Mouse (Mus musculus) forebrain, embryonic 14.5 days (tissue): ENCODE results near the gene Lctl. TPM values are rescaled to one million over a fixed set of nuclear protein-coding genes. Genes with fewer than 3 reads are reported as not detected.
A peak's percentile ranks its signal among the peaks of the same experiment; 100 is the strongest.

Source experiments
- ATAC-seq: fragments of 200-750 bp; cut with Nextera tagmentation; 2 replicates; pipeline ENCODE4 v1.8.0; 2017; ENCODE audit warnings: mild to moderate bottlenecking, moderate library complexity
- DNase-seq: peaks from one replicate; pipeline ENCODE4 v3.0.0-alpha.2; 2015; ENCODE audit warnings: low spot score
- H3K27ac ChIP-seq: fragments of 300-500 bp; sonication (generic); 2 replicates; pipeline ENCODE4 v1.5.1; 2014; ENCODE audit warnings: low read depth, mild to moderate bottlenecking, control low read depth, low read length, moderate library complexity
- H3K27me3 ChIP-seq: fragments of 300-500 bp; sonication (generic); replicated peaks from 2 replicates; pipeline ENCODE4 v1.6.1; 2014; ENCODE audit warnings: low read length, control low read depth, mixed read lengths; ENCODE audit not compliant: control insufficient read depth, insufficient read depth
- H3K36me3 ChIP-seq: fragments of 300-500 bp; sonication (generic); 2 replicates; pipeline ENCODE4 v1.6.1; 2014; ENCODE audit warnings: low read length, control low read depth; ENCODE audit not compliant: control insufficient read depth, insufficient read depth
- H3K4me1 ChIP-seq: fragments of 300-500 bp; sonication (generic); 2 replicates; pipeline ENCODE4 v1.6.1; 2014; ENCODE audit warnings: antibody characterized with exemption, low read length, control low read depth; ENCODE audit not compliant: control insufficient read depth, insufficient read depth
- H3K4me2 ChIP-seq: fragments of 300-500 bp; sonication (generic); 2 replicates; pipeline ENCODE4 v1.6.1; 2014; ENCODE audit warnings: mild to moderate bottlenecking, control low read depth, low read length
- H3K4me3 ChIP-seq: fragments of 300-500 bp; sonication (generic); 2 replicates; pipeline ENCODE4 v1.5.1; 2014; ENCODE audit warnings: low read depth, low read length, control low read depth
- H3K9ac ChIP-seq: fragments of 300-500 bp; sonication (generic); 2 replicates; pipeline ENCODE4 v1.6.1; 2014; ENCODE audit warnings: mild to moderate bottlenecking, low read length, control low read depth, moderate library complexity
- H3K9me3 ChIP-seq: fragments of 300-500 bp; sonication (generic); replicated peaks from 2 replicates; pipeline ENCODE4 v1.6.1; 2016; ENCODE audit warnings: low read length, control low read depth, mixed read lengths; ENCODE audit not compliant: control insufficient read depth
- WGBS: fragments of 180-500 bp; shearing (Covaris S2); extraction: QIAGEN DNeasy Blood & Tissue Kit; methylation state at CpG from one replicate; pipeline ENCODE4 v1.1.7; 2014; 5-methylcytosine and 5-hydroxymethylcytosine counted together
- polyA plus RNA-seq: library from polyadenylated mRNA; unstranded; fragments of >200 nt; fragmentation: Nextera tagmentation; extraction: Ambion mirVana; gene quantifications from 2 replicates; pipeline ENCODE4 v1.2.1, GENCODE M21; 2014

The Lctl gene
- polyA plus RNA-seq, 1 experiment from 2014 or later, result not detected

- Histone ChIP-seq H3K27me3 (no peaks in the 10 kb centered on the region), H3K9ac (no peak overlapping the region), H3K4me1 (peaks cover 9% of the 10 kb centered on the region; the same call in 1 of the 2 replicates), H3K36me3 (no peaks in the 10 kb centered on the region), H3K27ac (no peak overlapping the region), H3K4me3 (no peak overlapping the region), H3K4me2 (no peak overlapping the region), H3K9me3 (no peaks in the 10 kb centered on the region)
- 60% methylated on average over 4 of the region's 4 CpGs for WGBS
- no peak for ATAC-seq
- no peak for DNase-seq
Measured at GRCm38 (mm10) chr9:64098282-64098681, 18.7 kb upstream of the Lctl start.

GRCm38 (mm10) chr9:64100442-64100841 is 16.5 kb upstream of the Lctl start:
- Histone ChIP-seq H3K9me3 (no peaks in the 10 kb centered on the region), H3K9ac (no peak overlapping the region), H3K27me3 (no peaks in the 10 kb centered on the region), H3K4me3 (no peak overlapping the region), H3K27ac (no peak overlapping the region), H3K36me3 (no peaks in the 10 kb centered on the region), H3K4me1 (no peaks in the 10 kb centered on the region), H3K4me2 (no peak overlapping the region)
- DNase-seq (peak; percentile 62), ATAC-seq (no peak)
- under 1% methylated on average over 4 of the region's 4 CpGs for WGBS

GRCm38 (mm10) chr9:64105301-64105700 is 11.6 kb upstream of the Lctl start:
- Histone ChIP-seq H3K36me3 (no peaks in the 10 kb centered on the region), H3K27ac (no peak overlapping the region), H3K4me3 (no peak overlapping the region), H3K4me1 (no peaks in the 10 kb centered on the region), H3K9me3 (no peaks in the 10 kb centered on the region), H3K9ac (no peak overlapping the region), H3K27me3 (no peaks in the 10 kb centered on the region), H3K4me2 (no peak overlapping the region)
- no peak for DNase-seq
- 87% methylated on average over 6 of the region's 6 CpGs for WGBS
- no peak for ATAC-seq

- Histone ChIP-seq H3K4me3 (no peak overlapping the region), H3K27ac (no peak overlapping the region), H3K27me3 (no peaks in the 10 kb centered on the region), H3K9me3 (no peaks in the 10 kb centered on the region), H3K4me1 (no peaks in the 10 kb centered on the region), H3K4me2 (no peak overlapping the region), H3K9ac (no peak overlapping the region), H3K36me3 (no peaks in the 10 kb centered on the region)
- DNase-seq (no peak), ATAC-seq (no peak)
- WGBS, result 96% methylated on average over 16 of the region's 16 CpGs
Measured at GRCm38 (mm10) chr9:64110502-64110901, 6.4 kb upstream of the Lctl start.

- Histone ChIP-seq H3K9ac (no peak overlapping the region), H3K27me3 (no peaks in the 10 kb centered on the region), H3K27ac (no peak overlapping the region), H3K9me3 (no peaks in the 10 kb centered on the region), H3K4me1 (no peaks in the 10 kb centered on the region), H3K36me3 (no peaks in the 10 kb centered on the region), H3K4me3 (no peak overlapping the region), H3K4me2 (no peak overlapping the region)
- WGBS, result 48% methylated on average over 2 of the region's 2 CpGs
- ATAC-seq (no peak), DNase-seq (no peak)
Measured at GRCm38 (mm10) chr9:64114646-64115045, 2.3 kb upstream of the Lctl start.

- no peaks in the 10 kb centered on the region for H3K9me3 ChIP-seq
- H3K27me3 ChIP-seq, result no peaks in the 10 kb centered on the region
- H3K4me3 ChIP-seq, result no peak overlapping the region
- H3K27ac ChIP-seq, result no peak overlapping the region
- no peaks in the 10 kb centered on the region for H3K4me1 ChIP-seq
- no peak overlapping the region for H3K9ac ChIP-seq
- no peak for DNase-seq
- H3K4me2 ChIP-seq, result no peak overlapping the region
- no peak for ATAC-seq
- WGBS, result 91% methylated on average over 6 of the region's 6 CpGs
- H3K36me3 ChIP-seq, result no peaks in the 10 kb centered on the region
Measured at GRCm38 (mm10) chr9:64115756-64116155, 1.2 kb upstream of the Lctl start.

- no peaks in the 10 kb centered on the region for H3K4me1 ChIP-seq
- no peak overlapping the region for H3K4me2 ChIP-seq
- H3K9ac ChIP-seq, result no peak overlapping the region
- DNase-seq, result no peak
- H3K4me3 ChIP-seq, result no peak overlapping the region
- no peaks in the 10 kb centered on the region for H3K9me3 ChIP-seq
- H3K27me3 ChIP-seq, result no peaks in the 10 kb centered on the region
- no peak overlapping the region for H3K27ac ChIP-seq
- no peaks in the 10 kb centered on the region for H3K36me3 ChIP-seq
- 35% methylated on average over 8 of the region's 8 CpGs for WGBS
- no peak for ATAC-seq
Measured at GRCm38 (mm10) chr9:64119898-64120297, 3.0 kb downstream of the Lctl start.

- Histone ChIP-seq H3K4me3 (no peak overlapping the region), H3K27me3 (no peaks in the 10 kb centered on the region), H3K4me2 (no peak overlapping the region), H3K27ac (no peak overlapping the region), H3K9me3 (no peaks in the 10 kb centered on the region), H3K36me3 (no peaks in the 10 kb centered on the region), H3K4me1 (no peaks in the 10 kb centered on the region), H3K9ac (no peak overlapping the region)
- 42% methylated on average over 11 of the region's 11 CpGs for WGBS
- DNase-seq (no peak), ATAC-seq (no peak)
Measured at GRCm38 (mm10) chr9:64120584-64121277, 3.8 kb downstream of the Lctl start.

GRCm38 (mm10) chr9:64122601-64123000 is 5.7 kb downstream of the Lctl start:
- no peak overlapping the region for H3K9ac ChIP-seq
- H3K4me3 ChIP-seq, result no peak overlapping the region
- no peaks in the 10 kb centered on the region for H3K4me1 ChIP-seq
- no peaks in the 10 kb centered on the region for H3K9me3 ChIP-seq
- H3K27me3 ChIP-seq, result no peaks in the 10 kb centered on the region
- DNase-seq, result no peak
- no peak for ATAC-seq
- H3K36me3 ChIP-seq, result no peaks in the 10 kb centered on the region
- no peak overlapping the region for H3K27ac ChIP-seq
- WGBS, result 93% methylated on average over 10 of the region's 10 CpGs
- no peak overlapping the region for H3K4me2 ChIP-seq
